ENCODE assay signal across 9 mouse cellular contexts in genomic region chr13:41634401-41634818, GRCm38 (mm10). TPM values are rescaled to one million over a fixed set of nuclear protein-coding genes. Genes with fewer than 3 reads are reported as not detected.
DNase-seq lines count a peak whose midpoint lies in the region; ATAC-seq and TF ChIP-seq lines count a peak whose summit lies in the region.
"Had no signal": no experiment of that assay in that cellular context is flagged by ENCODE, and none has a peak within 500 bp of the region (broad histone marks: within the 10 kb centered on the region; RNA-seq: fewer than 3 reads in every experiment).

No protein-coding gene starts in this region.

- H3K79me3 ChIP-seq in C2C12 (ENCODE audit: low read depth), result no peaks in the 10 kb centered on the region

- no peaks in the 10 kb centered on the region for H3K9me3 ChIP-seq in kidney, embryonic 15.5 days (replicated peaks)
- no peaks in the 10 kb centered on the region for H3K9me3 ChIP-seq in liver, embryonic 13.5 days (replicated peaks)
- H3K9me3 ChIP-seq in neural tube, embryonic 13.5 days, result no peaks in the 10 kb centered on the region

- H3K79me2 ChIP-seq in C2C12 (ENCODE audit: control insufficient read depth, insufficient read depth), result no peaks in the 10 kb centered on the region

- peak; percentile 94 for ATAC-seq in granulocyte monocyte progenitor cell, adult 5-6 weeks (replicated peaks; ENCODE audit: poor library complexity, severe bottlenecking)
- no peak for ATAC-seq in kidney, embryonic 15.5 days (replicated peaks; ENCODE audit: low FRiP score)
- ATAC-seq in liver, embryonic 13.5 days (ENCODE audit: low read depth), result 0 out of 2 replicates have a peak, but pooled peaks have one; percentile 41
- peak; percentile 53; the same call in 1 of the 2 replicates for ATAC-seq in neural tube, embryonic 13.5 days (ENCODE audit: low read depth)

- H3ac ChIP-seq in C2C12 (ENCODE audit: control insufficient read depth, insufficient read length, low read depth), result no peak overlapping the region

- no peak overlapping the region for H3K27ac ChIP-seq in kidney, embryonic 15.5 days
- H3K27ac ChIP-seq in liver, embryonic 13.5 days, result no peak overlapping the region
- no peak overlapping the region for H3K27ac ChIP-seq in neural tube, embryonic 13.5 days (replicated peaks)

- H3K4me2 ChIP-seq in kidney, embryonic 15.5 days, result peak overlapping the region; percentile 20; the same call in 1 of the 2 replicates
- H3K4me2 ChIP-seq in liver, embryonic 13.5 days, result no peak overlapping the region
- no peak overlapping the region for H3K4me2 ChIP-seq in neural tube, embryonic 13.5 days

- H3K27me3 ChIP-seq in C2C12 (ENCODE audit: control insufficient read depth, insufficient read depth, insufficient read length), result no peaks in the 10 kb centered on the region
- no peaks in the 10 kb centered on the region for H3K27me3 ChIP-seq in kidney, embryonic 15.5 days
- H3K27me3 ChIP-seq in liver, embryonic 13.5 days, result no peaks in the 10 kb centered on the region
- no peaks in the 10 kb centered on the region for H3K27me3 ChIP-seq in neural tube, embryonic 13.5 days

- no peaks in the 10 kb centered on the region for H3K36me3 ChIP-seq in C2C12 (ENCODE audit: control insufficient read depth, insufficient read depth)
- H3K36me3 ChIP-seq in kidney, embryonic 15.5 days, result 0 out of 2 replicates have a peak, but pooled peaks cover 5% of the 10 kb centered on the region
- H3K36me3 ChIP-seq in liver, embryonic 13.5 days, result no peaks in the 10 kb centered on the region
- H3K36me3 ChIP-seq in neural tube, embryonic 13.5 days, result peaks cover 7% of the 10 kb centered on the region; the same call in 1 of the 2 replicates

- no peak overlapping the region for H3K4me3 ChIP-seq in C2C12 (ENCODE audit: insufficient read depth, poor library complexity, severe bottlenecking)
- H3K4me3 ChIP-seq in kidney, embryonic 15.5 days (replicated peaks), result no peak overlapping the region
- no peak overlapping the region for H3K4me3 ChIP-seq in liver, embryonic 13.5 days (replicated peaks)
- H3K4me3 ChIP-seq in neural tube, embryonic 13.5 days, result no peak overlapping the region
- H3K4me3 ChIP-seq: erythroblast, embryonic 14.5 days had no signal

- DNase-seq in adrenal gland, adult 8-10 months, result peak; percentile 54
- peak; percentile 38 for DNase-seq in embryo, embryonic 11.5 days (ENCODE audit: low read depth, low spot score)
- peak; percentile 28 for DNase-seq in liver, embryonic 13.5 days
- DNase-seq in testis, postnatal 10 days (ENCODE audit: low spot score), result peak; percentile 81

- WGBS in kidney, embryonic 15.5 days, result 26% methylated on average over 13 of the region's 13 CpGs
- 24% methylated on average over 13 of the region's 13 CpGs for WGBS in liver, embryonic 13.5 days (ENCODE audit: insufficient replicate concordance)
- 29% methylated on average over 13 of the region's 13 CpGs for WGBS in neural tube, embryonic 13.5 days

- H3K4me1 ChIP-seq in kidney, embryonic 15.5 days, result peaks cover 3% of the 10 kb centered on the region
- no peaks in the 10 kb centered on the region for H3K4me1 ChIP-seq in liver, embryonic 13.5 days (replicated peaks)
- 0 out of 2 replicates have a peak, but pooled peaks cover 6% of the 10 kb centered on the region for H3K4me1 ChIP-seq in neural tube, embryonic 13.5 days (replicated peaks)

- TF ChIP-seq CTCF in C2C12 (IDR thresholded peaks at IDR 0.05; ENCODE audit: control insufficient read depth, insufficient read depth, insufficient read length), result peak; percentile 91

- H3K9ac ChIP-seq in kidney, embryonic 15.5 days, result no peak overlapping the region
- H3K9ac ChIP-seq in liver, embryonic 13.5 days, result no peak overlapping the region
- H3K9ac ChIP-seq in neural tube, embryonic 13.5 days, result no peak overlapping the region

TF ChIP-seq in C2C12, 6 proteins besides CTCF, POLR2A, EP300 and RAD21:
- TF ChIP-seq USF1 (IDR thresholded peaks at IDR 0.05; ENCODE audit: low read depth) (no peak), MAX (IDR thresholded peaks at IDR 0.05) (no peak), MYOG (IDR thresholded peaks at IDR 0.05; ENCODE audit: control insufficient read depth, extremely low read depth, insufficient read length) (no peak), MYOD1 (IDR thresholded peaks at IDR 0.05; ENCODE audit: control insufficient read depth, insufficient read length, low read depth) (no peak), CEBPB (IDR thresholded peaks at IDR 0.05; ENCODE audit: low read depth) (no peak), FOSL1 (IDR thresholded peaks at IDR 0.05; ENCODE audit: insufficient read depth, low read length, poor library complexity, severe bottlenecking) (no peak)

RNA-seq across cellular contexts. Expression of gene Tmem170b, which starts 28.7 kb away (rescaled TPM):
- 0.73 TPM for polyA plus RNA-seq in C2C12 (2012; fragmentation: generic; extraction: Trizol)
- 10 to 100 TPM; 22.4 to 28.9 (median 25.9) TPM for total RNA-seq in adrenal gland, adult 8-10 months (2022)
- total RNA-seq in granulocyte monocyte progenitor cell, adult 5-6 weeks (2014; fragmentation: Nextera tagmentation), result 23.8 and 24.3 TPM in 2 replicates
- 20.8 and 24.3 TPM in 2 replicates for total RNA-seq in granulocyte monocyte progenitor cell, adult 5-6 weeks (2017)
- 9.5 and 10.2 TPM in 2 replicates for polyA plus RNA-seq in kidney, embryonic 15.5 days (2015; fragmentation: Nextera tagmentation; extraction: Ambion mirVana)
- 4.5 and 5.9 TPM in 2 replicates for polyA plus RNA-seq in liver, embryonic 13.5 days (2015; fragmentation: Nextera tagmentation; extraction: Ambion mirVana)
- polyA plus RNA-seq in neural tube, embryonic 13.5 days (2015; fragmentation: Nextera tagmentation; extraction: Ambion mirVana), result 31.4 and 31.6 TPM in 2 replicates

Comparison
In these comparisons a context has a peak if more than half of its experiments do, and no peak if none do; other contexts are left out.
1. DNase-seq: peak in every context shown above with its lines; median percentile 81 in testis, postnatal 10 days; 54 in adrenal gland, adult 8-10 months; 38 in embryo, embryonic 11.5 days; 28 in liver, embryonic 13.5 days.